Mouse (Mus musculus): ENCODE measurements around the gene Cnnm4.

GRCm38 (mm10) chr1:36492416-36493139 lies 21.2 kb downstream of the Cnnm4 start:
- TF ChIP-seq POLR2A (IDR thresholded peaks at IDR 0.05; ENCODE audit: low read depth, low read length) (no peak), CTCF (IDR thresholded peaks at IDR 0.05; ENCODE audit: extremely low read depth, insufficient read depth, insufficient read length, insufficient replicate concordance) (no peak)
